Mouse (Mus musculus): ENCODE results near the gene Ddb2.

DNA sequence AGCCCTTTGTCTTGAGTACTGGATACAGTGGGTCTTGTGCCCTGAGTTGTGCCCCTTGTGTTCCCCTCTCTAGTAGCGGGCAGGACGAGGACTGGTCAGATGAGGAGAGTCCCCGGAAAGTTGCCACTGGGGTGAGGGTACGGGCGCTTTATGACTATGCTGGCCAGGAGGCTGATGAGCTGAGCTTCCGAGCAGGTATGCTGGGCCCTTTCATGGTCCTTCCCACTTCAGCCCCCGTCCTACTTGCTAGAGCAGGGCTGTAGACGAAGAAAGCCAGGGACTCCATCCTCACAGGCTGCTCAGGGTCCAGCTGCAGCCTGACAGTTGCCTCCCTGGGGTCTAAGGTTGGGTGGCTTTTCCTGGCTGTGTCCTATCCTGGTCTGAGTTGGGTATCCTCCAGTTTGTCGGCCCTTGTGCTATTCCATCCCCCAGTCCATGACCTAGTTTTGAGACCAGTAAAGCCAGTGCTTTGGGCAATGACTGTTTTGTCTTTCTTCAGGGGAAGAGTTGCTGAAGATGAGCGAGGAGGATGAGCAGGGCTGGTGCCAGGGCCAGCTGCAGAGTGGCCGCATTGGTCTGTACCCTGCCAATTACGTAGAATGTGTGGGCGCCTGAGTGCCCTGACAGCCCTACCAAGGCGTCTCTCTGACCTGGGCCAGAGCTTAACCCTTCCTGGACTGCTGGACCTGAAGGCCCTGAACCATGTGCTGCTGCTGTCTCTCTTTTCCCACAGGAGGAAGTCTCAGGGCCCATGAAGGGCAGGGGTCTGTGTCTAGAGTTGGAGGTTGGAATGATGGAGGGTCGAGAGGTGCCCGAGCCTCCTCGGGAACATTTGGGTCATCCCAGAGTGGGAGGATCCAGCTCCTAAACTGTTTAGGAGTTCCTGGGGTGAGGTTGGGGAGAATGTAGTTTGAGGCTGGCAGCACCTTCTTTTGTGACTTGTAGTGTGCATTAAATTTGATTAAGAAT lies 27.2 kb upstream of the Ddb2 start:
- TF ChIP-seq POLR2A (IDR thresholded peaks at IDR 0.05; ENCODE audit: borderline replicate concordance, control insufficient read depth, low read depth, low read length) (no peak), CTCF (IDR thresholded peaks at IDR 0.05; ENCODE audit: control insufficient read depth, insufficient read depth, low read length) (no peak)

All from bone marrow, adult 2 months (tissue).